Mouse (Mus musculus): ENCODE measurements around the gene Vps37b.

The Vps37b gene

DNA sequence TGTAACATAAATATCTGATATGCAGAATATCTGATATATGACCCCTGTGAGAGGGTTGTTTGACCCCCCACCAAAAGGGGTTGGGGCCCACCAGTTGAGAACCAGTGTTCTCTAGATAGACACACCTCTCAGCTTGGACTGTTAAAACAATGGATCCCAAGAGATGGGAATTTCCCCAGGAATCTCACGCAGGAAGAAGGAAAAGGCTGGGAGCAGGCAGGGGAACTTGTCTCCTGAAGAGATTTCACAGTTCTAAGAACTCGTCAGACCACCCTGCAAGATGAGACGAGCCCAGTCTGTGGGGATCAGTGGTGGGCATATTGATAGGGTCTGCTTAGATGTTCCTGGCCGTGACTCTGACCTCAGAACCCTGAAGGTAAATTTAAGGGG, 52.1 kb downstream of the Vps37b start:
- DNase-seq (ENCODE audit: low spot score in 2 of 2): no peak

DNA sequence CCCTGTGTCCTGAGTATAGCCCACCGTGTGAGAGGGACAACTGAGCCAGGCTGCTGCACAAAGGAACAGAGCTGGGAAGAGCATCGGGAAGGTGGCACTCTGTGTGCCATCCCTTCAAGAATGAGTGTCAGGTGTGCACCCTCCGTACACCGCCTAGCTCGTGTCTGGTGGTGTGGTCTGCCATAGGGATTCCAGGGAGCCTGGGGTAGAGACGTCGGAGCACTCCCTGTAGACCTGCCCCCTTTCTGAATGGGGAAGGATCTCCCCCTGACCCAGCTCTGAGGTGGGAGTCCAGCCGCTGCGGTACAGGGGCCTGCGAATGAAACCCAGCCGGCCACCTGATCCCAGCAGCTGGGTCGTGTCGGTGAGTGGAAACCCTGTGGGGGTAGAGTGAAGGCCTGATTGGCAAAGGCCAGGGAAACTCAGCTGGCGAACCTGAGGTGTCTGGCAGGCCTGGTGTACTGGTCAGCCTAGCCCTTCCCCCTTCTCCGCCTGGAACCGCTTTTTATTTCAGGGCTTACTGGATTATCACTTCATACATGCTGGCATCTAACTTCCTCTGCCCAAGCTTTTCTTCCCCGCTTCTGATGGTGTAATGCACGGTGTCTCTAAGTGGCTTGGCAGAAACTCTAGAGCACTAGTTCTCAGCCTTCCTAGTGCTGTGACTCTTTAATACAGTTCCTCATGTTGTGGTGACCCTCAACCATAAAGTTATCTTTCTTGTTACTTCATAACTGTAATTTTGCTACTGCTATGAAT, 52.7 kb downstream of the Vps37b start:
- no peak for DNase-seq (ENCODE audit: low spot score in 2 of 2)

DNA sequence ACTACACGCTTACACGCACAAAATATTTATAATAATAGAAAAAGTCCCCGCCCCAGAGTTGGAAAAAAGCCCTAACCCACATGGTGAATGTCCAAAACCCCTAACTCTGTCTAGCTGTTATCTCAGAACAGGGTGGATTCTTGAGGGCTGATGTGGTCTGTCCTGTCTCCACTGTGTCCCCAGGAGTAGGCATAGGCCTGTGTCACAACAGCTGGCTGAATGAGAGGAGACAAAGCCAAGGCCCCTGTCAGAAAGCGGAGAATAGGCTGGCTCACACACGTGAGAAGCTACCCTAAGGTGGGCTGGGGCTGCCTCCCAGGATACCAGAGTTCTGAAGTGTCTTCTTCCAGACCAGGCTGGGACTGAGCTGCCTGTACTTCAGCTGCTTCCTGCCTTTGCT, 53.9 kb downstream of the Vps37b start:
- DNase-seq (ENCODE audit: low spot score in 2 of 2): no peak

DNA sequence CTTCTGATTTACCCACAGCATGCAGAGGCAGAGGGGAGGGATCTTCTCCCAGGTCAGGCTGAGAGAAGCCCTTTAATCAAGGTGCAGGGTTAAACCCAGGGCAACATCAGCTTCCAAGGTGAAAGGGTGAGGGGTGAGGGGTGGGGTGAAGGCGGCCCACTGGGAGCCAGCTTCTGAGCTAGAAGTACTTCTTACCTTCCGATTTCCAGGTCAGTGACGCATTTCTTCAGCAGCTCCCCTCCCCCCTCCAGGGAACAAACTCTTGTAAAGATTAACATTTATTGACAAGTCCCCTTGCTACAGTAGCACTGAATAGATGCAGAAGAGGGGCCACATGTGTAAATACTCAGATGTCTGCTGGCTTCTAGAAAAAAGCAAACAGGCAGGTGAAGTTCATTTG, 54.8 kb downstream of the Vps37b start:
- DNase-seq (ENCODE audit: low spot score in 2 of 2): no peak

DNA sequence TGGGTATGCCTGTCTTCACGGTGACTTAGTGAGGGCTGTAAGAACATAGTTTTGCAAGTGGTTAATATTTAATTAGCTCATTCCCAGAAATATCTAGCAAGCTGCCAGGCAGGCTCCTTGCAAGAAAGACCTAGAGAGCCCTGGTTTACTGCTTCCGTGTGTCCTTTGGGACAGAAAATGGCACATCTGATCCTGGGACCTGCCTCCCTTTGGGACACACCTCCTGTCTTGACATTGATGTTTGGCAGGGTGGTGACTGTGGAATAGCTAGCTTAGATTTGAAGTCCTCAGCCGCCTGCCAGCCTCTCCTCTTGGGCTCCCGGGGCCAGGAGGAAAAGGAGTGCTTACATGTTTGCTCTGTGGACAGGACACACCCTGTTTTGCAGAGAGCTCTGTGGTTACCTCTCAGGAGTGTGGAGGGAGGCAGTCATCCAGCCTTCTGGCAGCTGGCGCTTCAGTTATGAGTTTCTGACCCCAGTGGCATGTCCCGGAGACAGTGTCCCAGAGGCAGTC, 56.3 kb downstream of the Vps37b start:
- no peak for DNase-seq (ENCODE audit: low spot score in 2 of 2)

DNA sequence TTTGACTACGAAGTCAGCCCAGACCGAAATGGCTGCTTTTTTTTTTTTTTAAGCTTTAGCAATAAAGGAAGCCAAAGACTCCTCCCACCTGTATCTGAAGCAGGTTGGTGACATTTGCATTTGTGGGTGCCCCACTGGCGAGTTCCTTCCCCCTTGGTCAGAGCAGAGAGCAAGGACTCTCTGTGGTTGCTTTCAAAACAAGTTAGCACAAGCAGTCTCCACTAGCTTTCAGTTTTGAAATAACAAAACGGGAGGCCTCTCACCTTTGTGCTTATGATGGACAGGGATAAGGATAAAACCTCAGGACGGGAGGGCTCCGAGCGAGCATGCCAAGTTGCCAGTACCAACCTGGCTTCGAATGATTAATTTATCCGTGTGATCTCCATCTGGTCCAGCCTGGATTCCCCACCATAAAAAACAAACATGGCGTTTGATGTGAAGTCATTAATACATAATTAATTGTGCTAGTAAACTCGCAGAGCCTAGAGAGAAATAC, 57.4 kb downstream of the Vps37b start:
- no peak for DNase-seq (ENCODE audit: low spot score in 2 of 2)

DNA sequence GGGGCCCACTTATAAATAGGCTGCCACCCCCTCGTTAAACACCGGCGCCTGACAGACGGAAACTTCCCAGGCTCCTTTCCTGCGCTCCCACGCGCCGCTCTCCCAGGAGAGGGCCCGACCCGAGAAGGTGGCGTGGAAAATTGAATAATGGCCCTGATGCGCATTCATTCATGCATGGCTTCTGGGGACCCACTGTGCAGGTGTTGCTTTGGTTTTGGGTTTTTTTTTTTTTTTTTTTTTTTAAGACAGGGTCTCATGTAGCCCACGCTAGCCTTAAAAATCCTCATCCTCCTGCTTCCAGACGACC, 57.9 kb downstream of the Vps37b start:
- no peak for DNase-seq (ENCODE audit: low spot score in 2 of 2)

DNA sequence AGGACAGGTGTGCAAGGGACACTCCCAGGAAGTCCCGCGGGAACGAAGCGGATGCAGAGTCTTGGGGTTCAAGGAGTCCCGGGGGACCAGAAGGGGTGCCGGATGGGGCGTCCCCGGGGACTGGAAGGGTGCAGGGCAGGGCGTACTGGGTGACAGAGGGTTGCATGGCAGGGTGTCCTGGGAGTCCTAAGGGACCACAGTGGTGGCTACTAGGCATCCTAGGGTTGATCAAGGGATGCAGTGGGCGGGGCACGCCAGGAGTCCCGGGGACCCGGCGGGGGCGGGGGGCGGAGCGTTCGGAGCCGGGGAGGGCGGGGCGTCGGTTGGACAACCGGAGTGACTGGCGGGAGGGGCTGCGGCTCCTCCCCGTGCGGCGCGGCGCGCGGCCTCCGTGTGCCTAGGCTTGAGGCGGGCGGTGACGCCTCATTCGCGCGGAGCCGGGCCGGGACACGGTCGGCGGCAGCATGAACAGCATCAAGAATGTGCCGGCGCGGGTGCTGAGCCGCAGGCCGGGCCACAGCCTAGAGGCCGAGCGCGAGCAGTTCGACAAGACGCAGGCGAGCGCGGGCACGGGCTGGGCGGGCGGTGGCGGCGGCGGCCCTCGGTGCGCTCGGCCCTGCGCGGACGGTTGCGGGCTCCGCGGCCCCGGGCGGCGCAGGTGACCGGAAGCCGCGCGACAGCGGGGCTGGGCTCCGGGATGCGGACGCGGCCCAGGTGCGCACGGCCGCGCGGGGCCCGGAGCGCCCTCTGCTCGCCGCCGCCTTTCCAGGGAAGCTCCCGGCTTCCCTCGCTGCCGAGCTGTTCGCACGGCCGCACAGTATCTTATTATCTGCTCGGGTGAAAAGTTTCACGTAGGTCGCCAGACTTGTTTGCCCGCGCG, 58.5 kb downstream of the Vps37b start, which contains the start of gene Hip1r:
TSS of gene Hip1r (plus strand) at position 330 of the 880 bp plus-strand sequence.
- DNase-seq (ENCODE audit: low spot score in 2 of 2): peak; percentile 71 to 72

DNA sequence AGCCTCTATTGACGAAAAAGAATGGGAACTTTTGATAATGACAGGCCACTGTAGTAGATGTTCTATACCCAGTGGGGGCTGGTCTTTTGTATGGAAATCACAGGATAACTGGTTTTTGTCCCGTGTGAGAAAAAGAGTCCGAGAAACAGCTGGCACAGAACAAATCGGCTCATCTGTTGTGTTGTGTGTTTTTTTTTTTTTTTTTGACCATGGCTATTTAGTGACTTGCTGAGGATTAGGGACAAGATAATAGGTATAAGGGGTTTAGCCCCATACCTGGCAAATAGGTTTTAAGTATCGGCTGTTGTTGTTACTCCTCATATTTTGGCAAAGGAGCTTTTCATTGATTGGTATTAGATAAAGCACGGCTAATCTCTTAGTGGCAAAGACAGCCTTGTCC, 59.6 kb downstream of the Vps37b start:
- no peak for DNase-seq (ENCODE audit: low spot score in 2 of 2)

DNA sequence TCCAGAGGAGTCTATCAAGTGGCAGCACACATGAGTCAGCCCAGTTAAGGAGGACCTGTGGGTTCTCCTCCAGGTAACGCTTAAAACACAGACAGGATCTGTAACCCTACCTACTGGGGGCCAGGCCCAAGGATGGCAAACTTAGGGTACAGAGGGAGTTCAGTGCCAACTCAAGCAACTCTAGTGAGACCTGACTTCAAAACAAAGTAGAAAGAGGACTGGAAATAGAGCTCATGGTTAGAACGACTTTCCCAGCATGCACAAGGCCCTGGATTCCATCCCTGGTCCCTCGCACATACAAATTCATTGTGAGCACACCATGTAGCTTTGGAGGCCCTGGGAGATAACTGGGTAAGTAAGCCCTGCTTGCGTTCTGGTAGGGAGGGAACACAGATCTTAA, 61.5 kb downstream of the Vps37b start:
- no peak for DNase-seq (ENCODE audit: low spot score in 2 of 2)

DNA sequence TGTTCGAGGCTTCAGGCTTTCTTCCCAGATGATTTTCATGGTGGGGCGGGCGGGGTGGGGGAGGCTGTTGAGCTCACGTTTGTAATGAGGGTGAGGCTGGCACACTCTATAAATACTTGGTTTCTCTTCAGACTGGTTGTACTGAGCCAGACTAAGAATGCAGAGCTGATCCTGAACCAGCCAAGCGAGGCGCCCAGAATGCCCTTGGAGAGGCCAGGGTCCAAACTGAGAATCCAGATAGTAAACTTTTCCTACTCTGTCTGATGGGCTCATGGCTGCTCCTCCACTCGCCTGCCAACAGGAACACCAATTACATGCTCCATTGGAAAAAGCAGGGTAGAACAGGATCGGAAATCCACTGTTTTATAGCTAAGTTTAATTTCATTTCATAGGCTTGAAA, 62.9 kb downstream of the Vps37b start:
- no peak for DNase-seq (ENCODE audit: low spot score in 2 of 2)

DNA sequence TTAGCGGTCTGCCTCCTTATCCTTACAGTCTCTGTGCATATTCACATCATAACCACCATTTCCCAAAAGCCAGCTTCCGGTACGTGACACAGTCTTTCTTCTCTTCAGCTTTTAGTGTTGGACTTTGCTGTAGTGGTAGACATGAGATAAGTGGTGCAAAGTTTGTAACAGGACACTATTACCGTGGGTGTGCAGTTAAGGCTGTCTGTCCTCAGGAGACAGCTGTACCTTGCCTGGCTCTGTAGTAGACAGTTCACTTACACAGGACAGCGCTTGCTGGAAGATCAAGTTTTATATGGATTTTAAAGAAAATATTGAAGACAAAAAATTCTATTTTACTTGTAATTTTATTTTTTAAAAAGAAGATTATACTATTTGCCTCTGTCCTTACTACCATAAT, 63.6 kb downstream of the Vps37b start:
- no peak for DNase-seq (ENCODE audit: low spot score in 2 of 2)

DNA sequence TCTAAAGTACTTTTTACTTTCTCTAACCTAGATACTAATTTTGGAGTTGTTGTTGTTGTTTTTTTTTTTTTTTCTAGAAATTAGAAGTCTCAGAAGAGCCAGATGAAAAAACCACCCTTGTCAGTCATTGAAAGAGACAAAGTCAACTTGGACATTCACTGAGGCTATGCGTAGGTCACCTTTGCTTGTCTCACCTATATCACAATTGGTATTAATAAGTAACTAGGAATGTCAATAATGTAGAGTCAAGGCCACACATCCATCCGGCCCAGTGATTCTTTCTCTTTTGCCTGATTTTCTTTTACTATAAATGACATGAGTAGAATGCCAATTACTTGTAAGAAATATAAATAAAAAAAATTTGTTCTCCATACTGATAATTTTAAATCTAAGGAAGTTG, 65.3 kb downstream of the Vps37b start:
- no peak for DNase-seq (ENCODE audit: low spot score in 2 of 2)

DNA sequence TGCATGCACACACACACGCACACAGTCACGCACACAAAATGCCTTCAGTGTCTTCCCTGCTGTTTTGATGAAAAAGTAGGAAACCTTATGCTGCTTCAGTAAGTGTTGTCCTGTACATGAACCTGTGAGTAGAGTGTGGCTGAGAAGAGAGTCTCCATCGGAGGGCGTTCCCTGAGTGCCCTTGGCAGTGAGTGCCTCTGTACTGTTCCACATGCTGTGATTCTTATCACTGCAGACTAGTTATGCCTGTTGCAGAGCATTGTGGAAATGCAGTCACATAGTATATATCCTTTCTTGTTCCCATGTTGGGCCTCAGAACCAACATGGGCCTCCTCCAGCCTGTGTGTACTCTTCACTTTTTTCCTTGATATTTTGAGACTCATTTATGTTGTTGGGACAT, 67.9 kb downstream of the Vps37b start:
- no peak for DNase-seq (ENCODE audit: low spot score in 2 of 2)

DNA sequence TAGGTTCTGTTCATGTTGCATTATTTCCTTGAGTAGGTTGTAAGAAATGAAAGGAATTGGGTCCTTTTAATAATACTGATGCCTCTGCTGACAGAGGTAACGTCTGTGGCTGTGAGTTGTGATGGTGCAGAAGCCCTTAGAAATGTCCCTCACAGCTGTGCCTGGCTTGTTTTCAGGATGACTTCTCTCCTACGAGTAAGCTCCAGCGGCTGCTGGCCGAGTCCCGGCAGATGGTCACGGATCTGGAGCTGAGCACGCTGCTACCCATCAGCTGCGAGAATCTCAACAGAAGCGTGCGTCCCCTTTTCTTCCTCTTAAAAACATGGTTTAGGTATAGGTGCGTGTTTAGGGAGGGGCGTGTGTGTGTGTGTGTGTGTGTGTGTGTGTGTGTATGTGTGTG, 71.0 kb downstream of the Vps37b start:
- DNase-seq (ENCODE audit: low spot score in 2 of 2): no peak

DNA sequence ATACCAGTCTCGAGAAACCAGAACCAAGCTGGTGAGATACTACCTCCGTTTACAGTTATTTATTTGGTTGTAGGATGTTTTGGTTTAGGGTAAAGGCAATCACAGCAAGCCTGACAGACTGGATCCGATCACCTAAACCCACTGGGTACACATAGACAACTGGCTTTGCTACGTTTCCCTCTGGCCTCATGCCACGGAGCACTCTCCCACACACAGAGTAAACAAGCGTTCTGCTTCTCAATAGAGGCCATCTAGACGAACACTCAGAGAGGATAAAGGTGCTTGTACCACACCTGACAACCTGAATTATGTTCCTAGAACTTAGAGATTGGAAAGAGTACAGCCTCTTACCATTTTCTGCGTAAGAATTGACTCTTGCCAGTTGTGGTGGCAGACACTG, 71.9 kb downstream of the Vps37b start:
- DNase-seq (ENCODE audit: low spot score in 2 of 2): no peak

DNA sequence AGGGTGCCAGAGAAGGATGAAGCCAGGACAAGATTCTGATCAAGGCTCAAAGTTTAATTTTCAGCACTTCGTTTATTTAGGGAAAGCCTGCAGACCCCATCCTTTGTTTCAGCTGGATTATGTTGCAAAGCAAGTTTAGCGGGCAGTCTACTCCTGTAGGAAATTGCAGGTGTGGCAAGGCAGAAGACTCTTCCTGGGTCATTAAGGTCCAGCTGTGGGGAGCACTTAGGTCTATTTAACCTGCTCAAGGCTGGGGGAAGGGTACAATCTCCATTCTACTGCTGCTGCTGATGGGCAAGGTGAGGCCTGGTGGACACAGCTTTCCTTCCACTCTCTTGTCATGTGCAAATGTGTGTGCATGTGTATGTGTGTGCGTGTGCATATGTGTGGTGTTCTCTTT, 73.1 kb downstream of the Vps37b start:
- DNase-seq (ENCODE audit: low spot score in 2 of 2): no peak

DNA sequence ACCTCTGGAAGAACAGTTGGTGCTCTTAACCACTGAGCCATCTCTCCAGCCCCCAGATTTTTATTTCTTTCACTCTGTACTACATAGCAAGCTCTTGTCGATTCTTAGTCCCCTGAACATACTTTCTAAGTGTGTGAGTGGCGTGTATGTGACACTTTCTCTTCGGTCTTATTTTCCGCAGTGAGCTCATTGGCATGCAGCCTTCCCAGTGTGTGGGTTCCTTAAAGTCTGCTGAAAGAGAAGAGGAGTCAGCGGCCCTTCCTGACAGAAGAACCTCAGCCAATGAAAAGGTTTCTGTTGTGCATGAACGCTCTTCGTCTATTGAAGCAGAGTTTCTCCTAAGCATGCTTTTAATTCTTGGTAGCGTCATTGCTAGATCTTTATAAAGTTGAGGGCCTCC, 74.9 kb downstream of the Vps37b start:
- DNase-seq (ENCODE audit: low spot score in 2 of 2): no peak

Measured in heart, adult 9 months (tissue).